Mouse (Mus musculus): ENCODE results near the gene Cept1. TPM values are rescaled to one million over a fixed set of nuclear protein-coding genes. Genes with fewer than 3 reads are reported as not detected.

Gene Cept1
- total RNA-seq, 2 experiments from 2014 or later: 15.0 to 19.4 TPM

Other genes starting within 250 kb of the Cept1 start
- gene Chil6, start 141.6 kb downstream of the Cept1 start, total RNA-seq (2021): not detected
- gene Dennd2d, start 65.4 kb downstream of the Cept1 start, total RNA-seq (2021): under 1 TPM; 0.13 to 0.27 TPM
- gene Dram2, start within 50 bp of the Cept1 start, total RNA-seq (2021): 10 to 100 TPM; 72.5 to 79.3 TPM
- gene Lrif1, start 137.2 kb upstream of the Cept1 start, total RNA-seq (2021): 1 to 10 TPM; 6.4 to 7.8 TPM
- gene Cd53, start 242.3 kb upstream of the Cept1 start, total RNA-seq (2021): 1 to 10 TPM in 1 of 2 experiments, under 1 TPM in 1; 0.87 to 1.6 TPM